Mouse (Mus musculus): Measurements from ENCODE around the gene Gm45717. TPM values are rescaled to one million over a fixed set of nuclear protein-coding genes. Genes with fewer than 3 reads are reported as not detected.

Gm45717 gene
- total and polyA plus RNA-seq, 2 experiments from 2014 or later, result not detected

DNA sequence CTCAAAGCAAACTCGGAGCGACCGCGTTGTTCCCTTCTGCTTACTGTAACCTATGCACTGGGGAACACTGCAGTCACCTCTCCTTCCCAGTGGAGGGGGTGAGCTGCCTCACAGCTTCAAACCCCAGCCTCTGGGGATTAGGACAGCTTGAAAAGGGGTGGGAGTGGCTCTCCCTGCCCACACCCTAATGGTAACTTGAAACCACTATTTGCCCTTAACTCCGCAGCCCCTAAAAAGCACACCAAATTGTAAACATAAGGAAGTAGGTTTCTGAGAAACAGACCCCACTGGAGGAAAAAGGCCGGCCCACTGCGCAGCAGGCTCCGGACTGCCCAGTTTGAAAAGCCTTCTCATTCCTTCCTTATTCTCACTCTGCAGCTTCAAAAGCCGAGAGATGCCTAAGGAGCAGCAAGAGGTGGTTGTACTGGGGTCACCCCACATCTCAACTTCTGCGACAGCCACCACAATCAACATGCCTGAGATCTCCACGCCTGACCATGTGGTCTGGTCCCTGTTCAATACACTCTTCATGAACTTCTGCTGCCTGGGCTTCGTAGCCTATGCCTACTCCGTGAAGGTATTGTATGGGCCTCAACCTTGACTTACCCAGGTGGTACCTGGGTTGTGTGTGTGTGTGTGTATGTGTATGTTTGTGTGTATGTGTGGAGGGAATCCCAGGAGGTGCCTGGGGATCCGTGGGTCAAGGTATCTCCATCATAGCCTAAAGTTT lies 12.3 kb upstream of the Gm45717 start:
- 21% methylated on average over 14 of the region's 14 CpGs for WGBS
- Histone ChIP-seq H3K36me3 (replicated peaks; ENCODE audit: control insufficient read depth, insufficient read depth, low read length) (no peaks in the 10 kb centered on the region), H3K9me3 (replicated peaks; ENCODE audit: control insufficient read depth, low read length) (no peaks in the 10 kb centered on the region), H3K4me1 (ENCODE audit: control insufficient read depth, insufficient read depth) (peaks cover 6% of the 10 kb centered on the region; the same call in 1 of the 2 replicates), H3K4me3 (ENCODE audit: low read depth, low read length) (no peak overlapping the region), H3K9ac (replicated peaks; ENCODE audit: low read depth, low read length) (no peak overlapping the region), H3K27ac (ENCODE audit: low read depth) (no peak overlapping the region), H3K27me3 (ENCODE audit: control insufficient read depth, insufficient read depth, low read length) (0 out of 2 replicates have a peak, but pooled peaks cover 12% of the 10 kb centered on the region), H3K4me2 (ENCODE audit: low read depth, low read length) (no peak overlapping the region)
- DNase-seq (ENCODE audit: low spot score) (no peak), ATAC-seq (ENCODE audit: insufficient read depth, low read depth) (no peak)
- TF ChIP-seq EP300 (IDR thresholded peaks at IDR 0.05; ENCODE audit: low read depth), result no peak
- no peak for TF ChIP-seq CTCF (IDR thresholded peaks at IDR 0.05; ENCODE audit: low read depth)

DNA sequence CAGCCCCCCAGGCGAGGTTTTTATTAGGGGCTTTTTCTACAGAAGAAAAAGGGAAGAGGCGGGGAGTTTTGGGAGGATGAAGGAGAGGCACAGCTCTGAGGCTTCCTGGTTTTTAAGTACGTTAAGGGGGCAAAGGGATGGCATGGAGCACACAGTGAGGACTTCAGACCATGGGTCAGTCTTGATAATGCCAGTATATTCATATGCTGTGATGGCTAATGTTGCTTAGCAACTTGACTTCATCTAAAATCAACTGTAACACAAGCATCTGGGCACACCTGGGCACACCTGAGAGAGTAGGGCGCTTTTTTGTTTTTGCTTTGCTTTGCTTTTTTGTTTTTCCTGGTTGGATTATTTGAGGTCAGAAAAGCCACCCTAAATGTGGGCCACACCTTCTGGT lies 11.2 kb upstream of the Gm45717 start, which contains the start of gene Ifitm1:
Ifitm1 (plus strand) TSS at position 301 of the 400 bp plus-strand sequence.
- Histone ChIP-seq H3K9ac (replicated peaks; ENCODE audit: low read depth, low read length) (no peak within 1 kb of the TSS), H3K4me1 (ENCODE audit: control insufficient read depth, insufficient read depth) (peaks cover 6% of the 10 kb centered on the region; the same call in 1 of the 2 replicates), H3K36me3 (replicated peaks; ENCODE audit: control insufficient read depth, insufficient read depth, low read length) (no peaks in the 10 kb centered on the region), H3K27me3 (ENCODE audit: control insufficient read depth, insufficient read depth, low read length) (0 out of 2 replicates have a peak, but pooled peaks cover 9% of the 10 kb centered on the region), H3K9me3 (replicated peaks; ENCODE audit: control insufficient read depth, low read length) (no peaks in the 10 kb centered on the region), H3K4me2 (ENCODE audit: low read depth, low read length) (no peak within 1 kb of the TSS), H3K4me3 (ENCODE audit: low read depth, low read length) (no peak within 1 kb of the TSS), H3K27ac (ENCODE audit: low read depth) (no peak within 1 kb of the TSS)
- no peak for DNase-seq (ENCODE audit: low spot score)
- TF ChIP-seq EP300 (IDR thresholded peaks at IDR 0.05; ENCODE audit: low read depth), result no peak
- no peak for TF ChIP-seq CTCF (IDR thresholded peaks at IDR 0.05; ENCODE audit: low read depth)
- no peak for ATAC-seq (ENCODE audit: insufficient read depth, low read depth)
- 76% methylated on average over 4 of the region's 4 CpGs for WGBS

GRCm38 (mm10) chr7:140962733-140963132 lies 7.0 kb upstream of the Gm45717 start:
- H3K27ac ChIP-seq (ENCODE audit: low read depth), result no peak overlapping the region
- TF ChIP-seq EP300 (IDR thresholded peaks at IDR 0.05; ENCODE audit: low read depth) (no peak), CTCF (IDR thresholded peaks at IDR 0.05; ENCODE audit: low read depth) (no peak)
- no peak overlapping the region for H3K4me3 ChIP-seq (ENCODE audit: low read depth, low read length)
- no peak overlapping the region for H3K9ac ChIP-seq (replicated peaks; ENCODE audit: low read depth, low read length)
- no peaks in the 10 kb centered on the region for H3K36me3 ChIP-seq (replicated peaks; ENCODE audit: control insufficient read depth, insufficient read depth, low read length)
- no peaks in the 10 kb centered on the region for H3K27me3 ChIP-seq (ENCODE audit: control insufficient read depth, insufficient read depth, low read length)
- no peaks in the 10 kb centered on the region for H3K9me3 ChIP-seq (replicated peaks; ENCODE audit: control insufficient read depth, low read length)
- no peak for DNase-seq (ENCODE audit: low spot score)
- no peak for ATAC-seq (ENCODE audit: insufficient read depth, low read depth)
- no peak overlapping the region for H3K4me2 ChIP-seq (ENCODE audit: low read depth, low read length)
- no peaks in the 10 kb centered on the region for H3K4me1 ChIP-seq (ENCODE audit: control insufficient read depth, insufficient read depth)
- WGBS, result 77% methylated on average over 2 of the region's 2 CpGs

GRCm38 (mm10) chr7:140961416-140961815 lies 5.7 kb upstream of the Gm45717 start:
- H3K4me2 ChIP-seq (ENCODE audit: low read depth, low read length), result no peak overlapping the region
- H3K4me1 ChIP-seq (ENCODE audit: control insufficient read depth, insufficient read depth), result peaks cover 1% of the 10 kb centered on the region; the same call in 1 of the 2 replicates
- TF ChIP-seq CTCF (IDR thresholded peaks at IDR 0.05; ENCODE audit: low read depth), result no peak
- no peak overlapping the region for H3K9ac ChIP-seq (replicated peaks; ENCODE audit: low read depth, low read length)
- no peaks in the 10 kb centered on the region for H3K9me3 ChIP-seq (replicated peaks; ENCODE audit: control insufficient read depth, low read length)
- no peaks in the 10 kb centered on the region for H3K27me3 ChIP-seq (ENCODE audit: control insufficient read depth, insufficient read depth, low read length)
- no peak overlapping the region for H3K27ac ChIP-seq (ENCODE audit: low read depth)
- DNase-seq (ENCODE audit: low spot score) (no peak), ATAC-seq (ENCODE audit: insufficient read depth, low read depth) (no peak)
- 62% methylated on average over 2 of the region's 2 CpGs for WGBS
- H3K4me3 ChIP-seq (ENCODE audit: low read depth, low read length), result no peak overlapping the region
- H3K36me3 ChIP-seq (replicated peaks; ENCODE audit: control insufficient read depth, insufficient read depth, low read length), result no peaks in the 10 kb centered on the region

DNA sequence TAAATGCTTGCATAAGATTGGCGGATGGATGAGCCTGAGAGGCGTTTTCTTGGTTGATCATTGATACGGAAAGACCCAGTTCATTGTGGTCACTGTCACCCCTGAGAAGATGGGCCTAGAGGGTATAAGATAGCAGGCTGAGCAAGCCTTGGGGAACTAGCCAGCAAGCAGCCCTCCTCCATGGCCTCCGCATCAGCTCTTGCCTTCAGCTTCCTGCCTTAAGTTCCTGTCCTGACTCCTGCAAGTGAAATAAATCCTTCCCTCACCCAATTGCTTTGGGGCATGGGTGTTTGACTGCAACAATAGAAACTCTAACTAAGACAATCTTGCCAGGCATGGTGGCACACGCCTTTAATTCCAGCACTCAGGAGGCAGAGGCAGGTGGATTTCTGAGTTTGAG lies 4.3 kb upstream of the Gm45717 start:
- Histone ChIP-seq H3K36me3 (replicated peaks; ENCODE audit: control insufficient read depth, insufficient read depth, low read length) (no peaks in the 10 kb centered on the region), H3K9me3 (replicated peaks; ENCODE audit: control insufficient read depth, low read length) (no peaks in the 10 kb centered on the region), H3K4me3 (ENCODE audit: low read depth, low read length) (no peak overlapping the region), H3K4me1 (ENCODE audit: control insufficient read depth, insufficient read depth) (peaks cover 6% of the 10 kb centered on the region; the same call in 1 of the 2 replicates), H3K27ac (ENCODE audit: low read depth) (no peak overlapping the region), H3K4me2 (ENCODE audit: low read depth, low read length) (no peak overlapping the region), H3K27me3 (ENCODE audit: control insufficient read depth, insufficient read depth, low read length) (no peaks in the 10 kb centered on the region), H3K9ac (replicated peaks; ENCODE audit: low read depth, low read length) (no peak overlapping the region)
- no peak for DNase-seq (ENCODE audit: low spot score)
- ATAC-seq (ENCODE audit: insufficient read depth, low read depth), result no peak
- no peak for TF ChIP-seq CTCF (IDR thresholded peaks at IDR 0.05; ENCODE audit: low read depth)
- no peak for TF ChIP-seq EP300 (IDR thresholded peaks at IDR 0.05; ENCODE audit: low read depth)
- 84% methylated on average over 5 of the region's 5 CpGs for WGBS
